Mouse (Mus musculus): ENCODE data around the gene Il7r. TPM values are rescaled to one million over a fixed set of nuclear protein-coding genes. Genes with fewer than 3 reads are reported as not detected.

The Il7r gene
- polyA plus RNA-seq (2017; shearing (Covaris generic)): 100 to 1,000 TPM; 238 to 397 TPM

DNA sequence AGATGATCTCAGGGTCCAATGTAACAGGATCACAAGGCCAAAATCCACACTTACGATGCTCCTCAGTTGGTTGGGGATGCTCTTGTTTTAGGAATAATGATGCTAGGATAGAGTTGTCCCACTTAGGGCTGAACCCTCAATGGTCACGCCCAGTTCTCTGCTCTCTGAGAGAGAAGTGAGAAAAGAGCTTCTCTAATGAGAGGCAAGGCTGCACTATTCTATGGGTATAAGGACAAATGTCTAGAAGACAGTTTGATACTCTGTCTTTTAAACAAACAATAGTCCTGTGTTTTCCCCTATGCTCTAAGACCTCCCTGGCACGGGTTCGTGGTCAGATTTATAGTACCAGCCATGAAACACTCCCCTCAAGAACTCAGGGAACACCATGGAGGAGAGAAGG is at the start of gene Il7r:
TSS of gene Il7r (minus strand) at position 101 of the 400 bp plus-strand sequence.

Other genes with a start within 250 kb of the Il7r start
- not detected for gene Ugt3a2, start 194.6 kb downstream of the Il7r start, polyA plus RNA-seq (2017; shearing (Covaris generic))
- gene Capsl, start 94.1 kb downstream of the Il7r start, polyA plus RNA-seq (2017; shearing (Covaris generic)): 1 to 10 TPM; 3.0 to 4.4 TPM
- 1 to 10 TPM; 1.7 to 3.1 TPM for gene Spef2, start 218.7 kb upstream of the Il7r start, polyA plus RNA-seq (2017; shearing (Covaris generic))

Measured in inflammation-experienced regulatory T-cells (primary cell).